Mouse (Mus musculus) MEL (cell line): ENCODE measurements around the gene Foxo3. TPM values are rescaled to one million over a fixed set of nuclear protein-coding genes. Genes with fewer than 3 reads are reported as not detected.

Source experiments
- DNase-seq: peaks from one replicate; pipeline ENCODE4 v3.0.0; 2011; ENCODE audit warnings: low read depth, low spot score
- H3K27ac ChIP-seq: 2 replicates; pipeline ENCODE4 v1.5.1; 2012; ENCODE audit warnings: low read depth, mild to moderate bottlenecking, control low read depth, low read length, moderate library complexity; ENCODE audit not compliant: control insufficient read depth
- H3K27me3 ChIP-seq, 2 experiments: fragments of 150-350 bp in 1 of 2; sonication (generic) in 1 of 2; 2 replicates each; pipeline ENCODE4 v1.6.1; 2012; ENCODE audit warnings: low read length in 2 of 2, mild to moderate bottlenecking in 2 of 2, improper control_type of control experiment in 1 of 2, moderate library complexity in 1 of 2; ENCODE audit not compliant: insufficient read depth in 2 of 2, control insufficient read depth in 1 of 2
- H3K36me3 ChIP-seq, 2 experiments: 2 replicates each; pipeline ENCODE4 v1.6.1; 2012 to 2014; ENCODE audit warnings: low read length in 2 of 2, improper control_type of control experiment in 1 of 2, inconsistent platforms in 1 of 2, mild to moderate bottlenecking in 1 of 2; ENCODE audit not compliant: insufficient read depth in 2 of 2, control insufficient read depth in 1 of 2
- H3K4me1 ChIP-seq, 2 experiments: fragments of 150-350 bp in 1 of 2; sonication (generic) in 1 of 2; 2 replicates each; pipeline ENCODE4 v1.6.1; 2012; ENCODE audit warnings: low read length in 2 of 2, improper control_type of control experiment in 1 of 2, mild to moderate bottlenecking in 1 of 2; ENCODE audit not compliant: insufficient read depth in 2 of 2, control insufficient read depth in 1 of 2
- H3K4me3 ChIP-seq, 2 experiments: fragments of 150-350 bp in 1 of 2; sonication (generic) in 1 of 2; 2 replicates each; pipeline ENCODE4 v1.5.1; 2012; ENCODE audit warnings: low read depth in 2 of 2, low read length in 2 of 2, mild to moderate bottlenecking in 2 of 2, moderate library complexity in 2 of 2, control low read depth in 1 of 2, improper control_type of control experiment in 1 of 2; ENCODE audit not compliant: control insufficient read depth in 1 of 2, insufficient read depth in 1 of 2
- H3K79me2 ChIP-seq: 2 replicates; pipeline ENCODE4 v1.6.1; 2012; ENCODE audit warnings: mild to moderate bottlenecking, low read length, moderate library complexity; ENCODE audit not compliant: control insufficient read depth, poor library complexity, insufficient read depth
- H3K9ac ChIP-seq: 2 replicates; pipeline ENCODE4 v1.6.1; 2012; ENCODE audit warnings: low read depth, mild to moderate bottlenecking, control low read depth, low read length, moderate library complexity; ENCODE audit not compliant: control insufficient read depth, poor library complexity, severe bottlenecking
- H3K9me3 ChIP-seq: fragments of 150-350 bp; sonication (generic); replicated peaks from 2 replicates; pipeline ENCODE4 v1.6.1; 2012; ENCODE audit warnings: mild to moderate bottlenecking, low read length, improper control_type of control experiment, moderate library complexity; ENCODE audit not compliant: insufficient read depth
- E2F4 ChIP-seq: IDR thresholded peaks from 2 replicates; pipeline ENCODE4 v1.6.1; 2011; ENCODE audit warnings: low read depth, low read length, improper control_type of control experiment, borderline replicate concordance
- EP300 ChIP-seq, 2 experiments: IDR thresholded peaks; 2 replicates each; pipeline ENCODE4 v1.6.1; 2011; ENCODE audit warnings: improper control_type of control experiment in 2 of 2, low read length in 2 of 2, low read depth in 1 of 2, mild to moderate bottlenecking in 1 of 2
- HCFC1 ChIP-seq: IDR thresholded peaks from 2 replicates; pipeline ENCODE4 v1.6.1; 2012; ENCODE audit warnings: low read depth, mild to moderate bottlenecking, inconsistent platforms, low read length, improper control_type of control experiment, moderate library complexity
- JUND ChIP-seq: IDR thresholded peaks from 2 replicates; pipeline ENCODE4 v1.6.1; 2011; ENCODE audit warnings: low read depth, mild to moderate bottlenecking, improper control_type of control experiment, low read length
- MAFK ChIP-seq: IDR thresholded peaks from 2 replicates; pipeline ENCODE4 v1.6.1; 2011; ENCODE audit warnings: low read depth, mild to moderate bottlenecking, low read length, improper control_type of control experiment, borderline replicate concordance
- NELFE ChIP-seq: IDR thresholded peaks from 2 replicates; pipeline ENCODE4 v1.6.1; 2011; ENCODE audit warnings: low read depth, low read length, improper control_type of control experiment
- POLR2A ChIP-seq, 2 experiments: IDR thresholded peaks; 2 replicates each; pipeline ENCODE4 v1.6.1; 2011 to 2012; ENCODE audit warnings: low read length in 2 of 2, mild to moderate bottlenecking in 2 of 2, control low read depth in 1 of 2, improper control_type of control experiment in 1 of 2, low read depth in 1 of 2, moderate library complexity in 1 of 2; ENCODE audit not compliant: control insufficient read depth in 1 of 2, insufficient read depth in 1 of 2, poor library complexity in 1 of 2
- SMC3 ChIP-seq: IDR thresholded peaks from 2 replicates; pipeline ENCODE4 v1.6.1; 2011; ENCODE audit warnings: low read depth, low read length, improper control_type of control experiment
- TBP ChIP-seq: IDR thresholded peaks from 2 replicates; pipeline ENCODE4 v1.8.0; 2011; ENCODE audit warnings: low read depth, low read length, improper control_type of control experiment
- TCF12 ChIP-seq: IDR thresholded peaks from 2 replicates; pipeline ENCODE4 v1.6.1; 2014; ENCODE audit warnings: low read depth, mild to moderate bottlenecking, inconsistent platforms, low read length, improper control_type of control experiment, moderate library complexity
- ZKSCAN1 ChIP-seq: IDR thresholded peaks from 2 replicates; pipeline ENCODE4 v1.6.1; 2012; ENCODE audit warnings: low read depth, mild to moderate bottlenecking, inconsistent platforms, low read length, improper control_type of control experiment, moderate library complexity
- ZMIZ1 ChIP-seq: IDR thresholded peaks from 2 replicates; pipeline ENCODE4 v1.6.1; 2012; ENCODE audit warnings: low read depth, mild to moderate bottlenecking, inconsistent platforms, low read length, improper control_type of control experiment, moderate library complexity
- polyA plus RNA-seq, 2 experiments: library from polyadenylated mRNA; stranded (reverse) in 1 of 2; unstranded in 1 of 2; fragments of >175 nt in 1 of 2; fragments of >200 nt in 1 of 2; gene quantifications; 2 replicates each; pipeline versions ENCODE4 v1.2.1 to v1.2.4; 2012; ENCODE audit warnings: low replicate concordance in 2 of 2, low read depth in 1 of 2; ENCODE audit not compliant: insufficient read length in 2 of 2, insufficient read depth in 1 of 2, missing spikeins in 1 of 2
- total RNA-seq: library from RNA; depleted of rRNA; stranded (reverse); fragments of 300-350 nt; gene quantifications from 2 replicates; pipeline ENCODE4 v1.2.3, GENCODE M21; 2012

Foxo3 gene
- total and polyA plus RNA-seq, 3 experiments: 21.0 to 103 (median 27.2) TPM

- no peaks in the 10 kb centered on the region for H3K79me2 ChIP-seq
- no peak for DNase-seq
- TF ChIP-seq TBP: no peak
- no peak for TF ChIP-seq ZKSCAN1
- no peak for TF ChIP-seq POLR2A (IDR thresholded peaks at IDR 0.05; ENCODE audit: control insufficient read depth in 1 of 2, insufficient read depth in 1 of 2, low read depth in 1 of 2, low read length in 2 of 2, poor library complexity in 1 of 2)
- TF ChIP-seq SMC3: no peak
- no peak for TF ChIP-seq JUND
- TF ChIP-seq HCFC1: no peak
- TF ChIP-seq NELFE: no peak
- no peak for TF ChIP-seq ZMIZ1
Measured at GRCm38 (mm10) chr10:42325305-42325704, 48.8 kb upstream of the Foxo3 start.

GRCm38 (mm10) chr10:42323978-42324377, 47.4 kb upstream of the Foxo3 start:
- Histone ChIP-seq H3K79me2 (no peaks in the 10 kb centered on the region), H3K27ac (no peak overlapping the region), H3K4me3 (no peak overlapping the region), H3K36me3 (no peaks in the 10 kb centered on the region), H3K9ac (no peak overlapping the region), H3K4me1 (no peaks in the 10 kb centered on the region), H3K27me3 (no peaks in the 10 kb centered on the region), H3K9me3 (no peaks in the 10 kb centered on the region)
- TF ChIP-seq TCF12 (no peak), MAFK (no peak)
- DNase-seq: no peak

More at GRCm38 (mm10) chr10:42325305-42325704, 48.8 kb upstream of the Foxo3 start:
- Histone ChIP-seq H3K9me3 (no peaks in the 10 kb centered on the region), H3K4me1 (no peaks in the 10 kb centered on the region), H3K9ac (no peak overlapping the region), H3K27ac (no peak overlapping the region), H3K36me3 (no peaks in the 10 kb centered on the region), H3K27me3 (no peaks in the 10 kb centered on the region), H3K4me3 (no peak overlapping the region)

- Histone ChIP-seq H3K9me3 (no peaks in the 10 kb centered on the region), H3K4me1 (no peaks in the 10 kb centered on the region), H3K27me3 (no peaks in the 10 kb centered on the region), H3K36me3 (no peaks in the 10 kb centered on the region), H3K27ac (no peak overlapping the region), H3K4me3 (no peak overlapping the region), H3K9ac (no peak overlapping the region), H3K79me2 (no peaks in the 10 kb centered on the region)
- DNase-seq: no peak
- TF ChIP-seq POLR2A (IDR thresholded peaks at IDR 0.05; ENCODE audit: control insufficient read depth in 1 of 2, insufficient read depth in 1 of 2, low read depth in 1 of 2, low read length in 2 of 2, poor library complexity in 1 of 2): no peak
- TF ChIP-seq E2F4: no peak
- no peak for TF ChIP-seq EP300 (IDR thresholded peaks at IDR 0.05; ENCODE audit: low read depth in 1 of 2, low read length in 2 of 2)
Measured at GRCm38 (mm10) chr10:42313222-42313786, 36.7 kb upstream of the Foxo3 start.
